Mouse (Mus musculus) adrenal gland, adult 8-10 months (tissue): ENCODE measurements around the gene Emc8. TPM values are rescaled to one million over a fixed set of nuclear protein-coding genes. Genes with fewer than 3 reads are reported as not detected.

Experiments
- DNase-seq: peaks from one replicate; pipeline ENCODE4 v3.0.0; 2022
- total RNA-seq, 4 experiments: library from RNA; stranded (reverse); gene quantifications; 2 replicates each; pipeline ENCODE4 v1.2.4; 2022

The Emc8 gene
- 100 to 1,000 TPM in 2 of 4 experiments, 10 to 100 TPM in 2; 80.9 to 130 (median 112) TPM for total RNA-seq

DNA sequence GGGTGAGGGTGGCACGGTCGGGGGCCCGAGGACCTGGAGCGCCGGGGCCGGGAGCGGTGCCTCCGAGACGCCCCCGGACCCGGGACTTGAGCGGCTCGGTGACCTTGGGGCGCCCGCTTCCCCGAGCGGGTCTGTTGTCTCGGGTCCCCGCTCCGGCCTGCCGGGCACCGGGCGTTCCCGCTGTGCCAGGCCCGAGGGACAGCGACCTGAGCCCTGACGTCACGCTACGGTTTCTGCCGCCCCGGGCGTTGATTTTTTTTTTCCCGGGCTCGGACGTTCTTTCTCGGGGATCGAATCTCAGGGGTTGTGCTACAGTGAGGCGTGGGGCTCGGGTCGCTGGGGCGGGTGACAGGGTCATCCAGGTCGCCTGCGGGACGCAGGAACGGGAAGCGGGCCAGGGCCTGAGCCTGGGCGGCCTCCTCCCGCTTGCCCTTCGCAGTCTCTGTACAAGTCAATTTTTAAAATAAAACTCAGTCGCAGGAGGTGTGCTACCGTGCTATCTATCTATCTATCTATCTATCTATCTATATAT lies at the start of gene Emc8:
Gene Emc8 (minus strand): TSS at position 200 of the 532 bp plus-strand sequence.
- no peak for DNase-seq

DNA sequence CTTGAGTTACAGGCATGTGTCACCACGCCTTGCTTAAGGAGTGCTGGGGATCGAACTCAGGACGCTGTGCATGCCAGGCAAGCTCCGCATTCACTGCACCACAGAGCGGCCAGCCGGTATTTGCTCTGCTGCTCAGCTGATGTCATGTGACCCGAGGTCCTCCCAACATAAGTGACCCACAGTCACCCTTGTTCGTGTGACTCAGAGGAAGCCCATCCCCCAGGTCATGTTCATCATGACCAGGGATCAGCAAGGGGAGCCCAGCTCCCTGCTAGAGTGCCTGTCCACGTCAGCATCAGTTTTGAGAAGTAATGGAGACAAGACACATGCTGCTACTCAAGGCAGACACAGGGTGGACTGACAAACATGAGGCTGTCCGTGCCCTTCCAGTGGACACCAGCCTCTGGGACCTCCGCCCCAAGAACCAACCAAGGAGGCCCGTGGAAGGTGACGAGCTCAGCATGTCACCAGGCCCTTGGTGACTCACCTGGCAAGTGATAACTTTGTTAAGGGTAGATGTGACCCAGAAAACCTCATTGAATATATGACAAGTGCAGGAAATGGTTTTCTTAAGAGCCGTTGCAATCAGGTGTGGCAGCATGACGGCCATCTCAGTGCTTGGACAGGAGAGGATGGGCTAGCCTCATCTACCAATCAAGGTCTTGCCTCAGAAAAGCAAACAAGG lies 47.8 kb upstream of the Emc8 start:
- no peak for DNase-seq

DNA sequence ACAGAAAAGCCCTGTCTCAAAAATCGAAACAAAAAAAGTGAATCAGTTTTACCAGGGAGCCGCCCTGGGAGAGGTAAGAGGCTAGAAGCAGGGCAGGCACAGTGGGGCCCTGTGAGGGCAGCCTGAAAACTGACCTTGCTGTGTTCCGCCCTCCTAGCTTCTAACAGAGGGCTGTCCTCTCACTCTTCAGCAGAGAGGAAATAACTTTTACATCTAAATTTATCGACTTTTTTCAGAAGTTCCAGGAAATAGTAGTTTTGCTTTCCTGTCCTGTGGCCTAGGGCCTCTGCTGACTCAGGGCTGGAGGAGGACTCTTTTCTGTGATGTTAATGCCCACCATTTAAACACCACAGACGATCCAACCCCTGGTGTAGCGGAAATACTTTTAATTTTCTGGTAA lies 46.8 kb upstream of the Emc8 start:
- no peak for DNase-seq

DNA sequence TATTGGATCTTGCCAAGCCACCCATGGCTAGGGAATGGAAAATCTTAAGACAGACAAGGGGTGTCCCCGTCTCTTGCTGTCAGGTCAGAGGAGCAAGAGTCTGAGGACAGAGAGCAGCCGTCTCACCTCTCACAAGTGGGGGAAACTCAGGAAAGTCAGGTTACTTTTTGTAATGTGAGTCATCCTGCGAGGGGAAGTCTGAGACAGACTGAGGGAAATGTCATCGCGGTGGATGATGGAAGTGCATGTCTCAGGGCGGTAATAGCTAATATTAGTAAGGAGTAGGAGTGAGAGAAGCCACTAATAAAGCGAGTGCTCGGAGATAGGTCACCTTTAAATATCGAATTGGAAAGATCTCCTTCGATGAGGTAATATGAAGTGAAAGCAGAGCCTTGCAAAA lies 40.8 kb upstream of the Emc8 start:
- DNase-seq: no peak

DNA sequence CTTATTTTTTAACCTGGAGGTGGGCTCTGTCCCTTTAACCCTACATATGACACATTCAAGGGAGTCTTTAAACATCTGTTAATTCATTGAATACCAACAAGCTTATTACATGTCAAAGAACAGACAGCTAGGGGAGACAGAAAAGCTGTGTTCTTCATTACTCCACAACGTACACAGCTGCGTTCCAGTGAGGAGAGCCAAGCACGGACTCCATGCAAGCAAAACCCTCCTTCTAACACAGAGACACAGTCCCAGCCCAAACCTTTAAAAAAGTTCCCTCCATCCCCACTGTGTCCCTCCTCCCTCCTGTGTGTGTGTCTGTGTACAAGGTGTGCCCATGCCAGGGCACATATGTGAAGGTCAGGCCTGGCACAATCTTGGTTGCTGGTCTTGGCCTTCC lies 37.8 kb upstream of the Emc8 start:
- no peak for DNase-seq

DNA sequence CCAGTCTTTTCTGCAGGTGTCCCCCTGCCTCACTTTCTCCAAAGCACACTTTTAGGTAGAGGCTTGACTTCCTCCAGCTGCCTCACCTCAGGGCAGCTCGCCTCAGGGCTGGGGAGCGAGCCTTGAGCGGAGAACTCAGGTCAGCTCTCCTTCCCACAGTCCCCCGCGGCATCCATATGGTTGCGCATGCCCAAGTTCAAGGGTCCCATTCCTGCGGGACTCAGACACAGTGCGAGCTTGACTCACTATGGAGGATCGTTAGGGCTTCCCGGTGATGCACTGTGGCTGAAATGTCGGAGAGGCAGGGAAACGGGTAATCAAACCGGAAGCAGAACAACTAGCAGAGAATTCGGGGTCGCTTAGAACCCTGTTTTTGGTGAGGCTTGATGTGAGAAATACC lies 36.8 kb upstream of the Emc8 start:
- no peak for DNase-seq

DNA sequence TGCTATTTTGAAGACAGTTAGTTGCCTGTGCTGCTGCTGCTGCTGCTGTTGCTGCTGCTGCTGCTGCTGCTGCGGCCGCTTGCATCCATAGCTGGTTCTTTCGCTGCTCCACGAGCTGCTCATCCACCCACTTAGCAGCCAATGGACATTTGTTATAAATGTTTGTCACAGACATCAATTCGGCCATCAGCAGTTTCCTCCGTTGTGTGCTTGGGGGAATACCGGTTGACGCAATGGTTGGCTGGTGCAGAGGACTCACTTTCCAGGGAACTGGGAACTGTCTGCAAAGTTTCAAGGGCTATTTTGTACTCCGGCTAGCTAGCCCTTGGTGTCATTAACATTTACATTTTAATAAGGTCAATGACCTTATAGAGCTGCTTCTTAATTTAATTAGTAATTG lies 35.8 kb upstream of the Emc8 start:
- DNase-seq: no peak

DNA sequence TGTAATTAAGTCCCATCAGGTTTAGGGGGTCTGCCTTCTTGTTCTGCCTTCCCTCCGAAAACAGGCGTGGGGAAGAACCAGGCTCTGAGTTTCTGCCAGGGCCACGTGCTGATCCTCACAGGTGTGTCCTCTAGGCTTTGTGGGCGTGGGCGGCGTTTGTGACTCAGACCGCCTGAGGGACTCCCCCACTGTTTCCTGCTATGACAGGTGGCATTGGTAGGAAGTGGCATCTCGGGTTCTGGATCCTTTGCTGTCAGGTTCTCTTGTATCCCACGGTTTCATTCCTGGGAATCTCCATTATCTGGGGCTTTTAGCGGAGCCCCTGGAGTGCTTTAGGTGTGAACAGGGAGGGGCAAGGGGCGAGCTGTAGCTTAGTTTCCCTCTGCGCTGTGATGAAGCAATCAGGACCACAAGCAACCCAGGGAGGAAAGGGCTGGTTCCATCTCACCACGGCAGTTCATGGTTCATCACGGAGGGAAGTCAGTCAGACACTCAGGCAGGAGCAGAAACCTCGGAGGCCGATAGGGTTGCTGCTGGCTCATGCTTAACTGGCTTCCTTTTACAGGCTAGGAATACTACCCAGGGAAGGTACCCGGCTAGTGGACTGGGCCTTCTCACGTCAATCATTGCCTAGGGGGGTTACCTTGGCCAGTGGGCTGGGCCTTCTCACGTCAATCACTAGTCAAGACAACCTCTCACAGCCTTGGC lies 33.5 kb upstream of the Emc8 start:
- no peak for DNase-seq

DNA sequence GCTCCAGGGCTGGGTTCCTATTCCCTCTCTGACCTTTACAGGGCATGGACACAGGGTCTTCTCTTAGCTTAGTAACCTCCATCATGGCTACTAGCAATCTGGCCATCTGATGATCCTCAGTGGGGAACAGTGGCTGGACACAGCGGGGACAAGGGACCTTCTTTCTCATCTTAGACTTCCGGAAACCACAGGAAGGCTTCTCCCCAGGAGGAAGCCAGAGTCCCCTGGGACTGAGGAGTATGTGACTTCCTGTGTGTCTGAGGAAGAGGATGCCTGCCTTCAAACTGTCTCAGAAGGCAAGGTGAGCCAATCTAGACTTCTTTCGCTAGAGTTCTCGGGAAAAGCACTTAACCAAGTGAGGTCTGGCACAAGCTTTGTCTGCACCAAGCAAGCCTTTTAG lies 31.7 kb upstream of the Emc8 start:
- no peak for DNase-seq

DNA sequence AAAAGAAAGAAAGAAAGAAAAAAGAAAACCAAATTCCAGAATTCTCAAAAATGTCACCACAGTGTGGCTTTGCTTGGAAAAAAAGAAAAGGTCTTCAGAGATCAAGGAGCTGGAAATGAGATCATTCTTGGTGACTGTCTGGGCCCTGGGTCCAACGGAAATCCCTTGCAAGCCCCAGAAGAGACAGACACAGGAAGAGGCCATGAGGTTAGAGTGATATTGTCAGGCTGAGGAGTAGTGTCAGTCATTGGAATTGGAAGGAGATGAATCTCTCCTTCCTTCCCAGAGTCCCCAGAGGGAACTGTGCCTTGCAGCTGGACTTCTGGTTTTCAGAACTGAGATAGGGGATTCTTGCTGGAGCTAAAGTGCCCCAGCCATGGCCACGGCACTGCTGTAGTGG lies 31.2 kb upstream of the Emc8 start:
- DNase-seq: no peak

DNA sequence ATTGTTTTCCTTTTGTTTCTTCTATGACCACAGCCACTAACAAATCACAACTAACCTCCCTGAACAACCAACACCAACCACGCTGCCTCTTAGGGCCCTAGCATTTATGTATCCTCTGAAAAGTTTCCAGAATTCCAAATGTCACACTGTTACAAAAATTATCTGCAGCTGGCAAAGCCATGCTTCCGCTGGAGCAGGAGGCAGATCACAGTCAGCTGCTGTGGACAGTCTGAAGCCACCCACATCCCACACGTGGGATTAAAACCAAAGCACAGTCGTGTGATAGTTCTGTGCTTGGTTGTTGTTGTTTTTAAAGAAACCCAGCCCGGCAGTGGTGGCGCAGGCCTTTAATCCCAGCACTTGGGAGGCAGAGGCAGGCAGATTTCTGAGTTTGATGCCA lies 30.7 kb upstream of the Emc8 start:
- DNase-seq: no peak

DNA sequence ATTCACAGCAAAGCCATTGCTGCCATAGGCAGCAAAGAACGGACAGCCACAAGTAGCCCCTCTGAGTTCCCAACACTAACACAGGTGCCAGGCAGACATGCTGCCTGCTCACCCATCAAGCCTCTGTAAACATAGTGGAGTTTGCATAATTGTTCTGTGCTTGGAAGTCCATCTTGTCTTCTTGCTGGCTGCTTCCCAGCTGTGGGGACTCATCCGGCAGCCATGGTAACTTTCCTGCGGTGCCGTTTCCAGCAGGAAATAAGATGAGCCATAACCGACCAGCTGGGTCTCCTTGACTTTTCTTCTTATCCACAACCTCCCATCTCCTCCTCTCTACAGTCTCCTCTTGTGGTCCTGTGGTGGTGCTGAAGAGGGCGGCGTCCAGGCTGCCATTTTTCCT lies 30.1 kb upstream of the Emc8 start:
- no peak for DNase-seq

DNA sequence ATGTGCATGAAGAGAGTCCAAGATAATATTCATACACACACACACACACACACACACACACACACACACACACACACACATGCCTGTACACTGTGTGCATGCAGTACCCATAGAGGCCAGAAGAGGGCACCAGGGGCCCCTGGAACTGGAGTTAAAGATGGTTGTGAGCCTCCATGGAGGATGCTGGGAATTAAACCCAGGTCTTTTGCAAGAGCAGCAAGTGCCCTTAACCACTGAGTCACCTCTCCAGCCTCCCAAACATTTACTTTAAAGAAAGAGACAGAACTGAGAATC lies 29.6 kb upstream of the Emc8 start:
- DNase-seq: no peak

DNA sequence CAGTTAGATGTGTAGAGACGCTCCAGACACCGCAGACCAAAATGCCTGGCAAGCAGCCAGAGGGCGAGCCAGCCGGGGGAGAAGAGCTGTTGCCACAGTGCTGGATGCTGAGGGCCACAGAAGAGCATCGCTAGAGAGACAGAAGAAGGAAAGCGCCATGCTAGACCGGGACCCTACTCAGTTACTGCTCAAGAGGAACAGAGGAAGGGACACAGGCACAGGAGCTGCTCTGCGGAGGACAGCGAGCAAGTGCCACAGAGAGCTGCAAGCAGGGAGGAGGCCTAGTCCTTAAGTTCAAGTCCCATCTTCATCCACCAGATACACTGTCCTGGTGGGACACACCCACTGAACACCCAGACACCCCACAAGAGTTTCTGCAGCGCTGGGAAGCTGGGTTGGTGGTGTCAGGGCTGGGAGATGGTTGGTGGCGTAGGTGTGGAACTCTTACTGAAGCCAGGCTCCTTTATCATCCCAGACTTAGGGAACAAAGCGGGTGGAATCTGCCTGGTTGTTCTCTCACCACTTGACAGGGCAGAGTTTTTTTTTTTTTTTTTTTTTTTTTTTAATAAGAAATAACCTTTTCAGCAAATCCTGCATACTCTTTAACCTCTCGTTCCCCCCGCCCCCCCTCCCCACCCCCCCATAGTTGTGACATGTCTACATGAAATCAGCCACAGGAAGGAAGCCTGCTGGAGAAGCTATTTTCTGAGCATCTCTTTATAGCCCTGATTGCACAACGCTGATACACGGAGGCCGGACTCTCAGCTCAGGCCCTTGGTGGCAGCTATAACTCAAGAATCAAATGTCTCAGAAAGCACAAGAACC lies 29.0 kb upstream of the Emc8 start:
- DNase-seq: no peak

DNA sequence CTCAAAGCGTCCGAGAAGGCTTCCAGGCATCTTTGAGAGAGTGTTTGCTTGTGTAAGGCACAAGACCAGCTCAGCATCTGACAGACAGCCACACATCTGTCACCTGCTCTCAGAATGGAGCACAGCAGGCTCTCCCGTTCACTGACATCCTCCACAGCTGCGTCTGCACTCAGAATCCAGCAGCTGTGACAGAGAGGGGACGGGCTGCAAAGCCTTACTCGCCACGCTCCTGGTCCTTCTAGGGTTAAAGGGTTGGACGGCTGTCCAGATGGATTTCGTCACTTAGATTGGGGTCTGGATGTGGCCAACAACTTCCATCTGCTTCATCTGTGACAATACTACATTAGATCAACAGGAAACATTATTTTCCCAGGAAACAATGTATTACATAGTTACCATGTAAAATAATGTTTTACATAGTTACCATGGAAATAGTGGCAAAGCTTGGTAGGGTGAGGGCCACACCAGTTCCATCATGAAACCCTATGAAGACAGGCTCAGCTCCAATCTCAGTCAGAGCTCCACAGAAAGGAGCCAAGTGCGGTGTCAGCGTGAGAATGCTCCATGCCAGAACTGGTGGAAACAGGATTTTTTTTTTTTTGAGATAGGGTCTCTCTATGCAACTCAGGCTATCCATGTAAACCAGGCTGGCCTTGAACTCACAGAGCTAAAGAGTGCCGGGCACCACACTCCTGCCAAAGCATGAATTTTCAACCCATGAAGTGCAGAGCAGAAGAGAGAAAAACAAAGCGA lies 28.2 kb upstream of the Emc8 start:
- DNase-seq: no peak

DNA sequence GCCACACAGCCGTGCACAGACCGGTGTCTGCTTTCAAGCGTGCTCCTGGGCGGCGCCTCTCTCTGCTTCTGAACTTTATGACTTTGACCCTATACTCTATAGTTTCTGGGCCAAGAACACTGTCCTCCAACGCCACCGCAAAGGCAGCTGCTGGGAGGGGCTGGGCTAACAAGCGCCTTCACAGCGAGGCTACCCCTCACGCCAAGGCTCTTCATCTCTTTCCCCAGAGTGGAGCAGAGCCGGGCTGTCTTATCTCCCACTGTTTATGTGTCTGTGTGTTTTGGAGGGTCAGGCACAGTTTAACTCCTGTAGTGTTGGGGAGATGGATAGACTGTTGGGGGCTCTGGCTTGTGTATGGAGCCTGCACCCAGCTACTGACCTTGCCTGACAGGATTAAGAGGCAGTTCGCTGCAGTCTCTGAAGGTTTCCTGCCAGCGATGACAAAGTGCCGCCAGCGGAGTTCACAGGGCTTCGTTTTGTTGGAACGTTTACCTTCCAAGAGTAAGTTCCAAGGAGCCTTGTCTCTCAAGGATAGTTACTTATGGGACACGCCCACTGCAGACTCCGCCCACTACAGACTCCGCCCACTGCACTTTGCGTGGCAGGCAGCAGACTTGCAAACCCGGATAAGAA lies 25.6 kb upstream of the Emc8 start:
- no peak for DNase-seq

DNA sequence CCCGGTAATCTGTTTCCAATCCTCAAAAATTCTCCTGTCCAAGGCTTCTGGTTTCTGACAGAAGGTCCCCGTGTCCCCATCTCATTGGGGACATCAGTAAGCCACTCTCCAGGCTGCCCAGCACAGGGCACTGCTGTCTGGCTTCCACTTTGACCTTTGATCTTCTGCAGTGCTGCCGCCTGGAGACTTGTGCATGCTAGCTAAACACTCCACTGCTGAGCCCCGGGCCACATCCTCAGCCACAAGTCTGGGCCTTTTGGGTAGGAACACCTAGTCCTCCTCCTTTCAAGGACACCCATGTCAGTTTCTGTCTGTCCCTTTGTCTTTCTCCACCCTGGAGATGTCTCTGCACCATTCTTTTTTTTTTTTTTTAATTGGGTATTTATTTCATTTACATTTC lies 24.6 kb upstream of the Emc8 start:
- no peak for DNase-seq

DNA sequence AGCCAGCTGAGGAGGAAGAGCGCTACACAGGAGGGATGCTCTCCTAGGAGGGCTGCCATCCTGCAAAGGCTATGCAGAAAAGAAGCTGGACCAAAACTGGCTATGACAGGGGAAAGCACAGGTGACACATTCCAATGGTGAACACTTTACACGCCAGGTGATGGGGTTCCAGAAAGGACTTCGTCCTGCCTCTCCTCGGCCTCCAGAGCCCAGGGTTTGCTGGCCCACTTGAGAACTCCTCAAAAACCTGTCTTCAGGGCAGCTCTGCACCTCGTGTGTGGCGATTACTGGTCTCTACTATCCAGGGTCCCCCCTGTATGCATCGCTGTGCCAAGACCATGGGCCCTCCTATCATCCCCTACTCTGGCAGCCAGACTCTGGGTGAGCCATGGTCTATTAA lies 20.1 kb upstream of the Emc8 start:
- no peak for DNase-seq

DNA sequence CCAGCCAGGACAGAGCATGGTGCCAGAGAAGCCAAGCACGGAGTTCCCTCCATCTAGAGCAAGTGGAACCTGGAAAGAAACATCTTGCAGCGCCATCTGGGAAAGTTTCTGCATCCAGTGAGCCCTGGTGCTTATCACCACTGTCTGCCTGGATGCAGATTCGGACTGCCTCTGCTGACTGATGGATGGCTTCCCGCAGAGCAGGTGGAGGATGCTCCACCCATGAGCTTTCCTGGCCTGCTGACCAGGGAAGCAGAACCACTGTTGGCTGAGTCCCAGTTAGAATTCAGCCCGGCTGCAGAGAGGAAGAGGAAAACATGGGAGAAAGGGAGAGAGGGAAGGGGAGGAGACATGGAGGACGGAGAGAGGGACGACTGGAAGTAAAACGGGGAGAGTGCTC lies 19.4 kb upstream of the Emc8 start:
- no peak for DNase-seq

DNA sequence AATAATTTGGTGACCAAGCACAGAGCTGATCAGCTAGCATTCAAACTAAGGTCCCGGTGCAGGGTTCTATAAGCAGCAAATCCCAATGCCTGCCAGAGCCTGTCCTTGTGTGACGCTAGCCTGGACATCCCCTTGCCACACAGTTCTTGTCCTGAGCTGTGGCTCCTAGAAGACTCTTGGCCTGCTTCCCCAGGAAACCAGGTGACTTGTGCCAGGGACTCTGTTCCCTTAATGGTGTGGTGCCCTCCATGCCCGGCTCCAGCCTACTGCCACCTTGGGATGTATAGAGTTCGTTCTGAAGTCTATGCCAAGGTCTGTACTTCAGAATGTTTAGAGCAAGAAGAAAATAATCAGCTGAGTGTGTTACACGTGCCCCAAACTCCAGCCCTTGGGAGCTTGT lies 18.2 kb upstream of the Emc8 start:
- no peak for DNase-seq

DNA sequence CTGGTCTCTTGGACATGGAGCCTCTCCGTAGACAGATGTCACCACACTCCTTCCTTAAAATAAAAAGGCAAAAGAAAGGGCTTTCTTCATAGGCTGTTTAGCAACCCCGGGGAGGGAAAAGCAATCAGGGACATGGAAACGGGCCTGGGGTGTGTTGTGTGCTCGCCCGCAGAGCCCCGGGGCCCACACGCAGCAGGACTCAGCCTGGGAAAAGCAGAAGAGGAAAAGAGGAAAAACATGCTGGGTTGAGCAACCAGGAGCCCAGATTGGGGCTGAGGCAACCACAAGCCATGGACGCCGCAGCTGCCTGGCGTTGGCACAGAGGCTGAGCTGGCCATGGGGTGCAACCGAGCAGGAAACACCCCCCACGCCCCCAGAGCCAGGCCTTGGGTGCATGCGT lies 17.7 kb upstream of the Emc8 start:
- peak; percentile 55 for DNase-seq

DNA sequence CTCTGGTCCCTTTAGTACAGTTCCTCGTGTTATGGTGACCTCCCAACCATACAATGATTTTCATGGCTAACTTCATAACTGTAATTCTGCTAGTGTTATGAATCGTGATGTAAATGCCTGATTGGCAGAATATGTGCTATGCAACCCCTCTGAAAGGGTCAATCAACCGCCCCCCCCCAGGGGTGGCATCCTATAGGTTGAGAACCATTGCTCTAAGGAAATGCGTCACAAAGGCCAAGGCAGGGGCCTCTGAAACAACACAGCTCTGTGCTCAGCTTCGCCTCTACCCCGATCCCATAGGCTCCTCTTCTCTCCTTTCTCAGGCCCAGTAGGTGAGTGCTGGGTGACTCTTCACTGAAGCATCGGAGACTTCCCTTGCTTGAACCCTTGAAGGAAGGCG lies 17.2 kb upstream of the Emc8 start:
- no peak for DNase-seq
